Mouse (Mus musculus) 3T3-L1 (cell line): ENCODE measurements around the gene Pafah1b3.
A peak's percentile ranks its signal among the peaks of the same experiment; 100 is the strongest.
"Not testable (repeated sequence)": the region's sequence is repeated elsewhere in the genome, so short reads cannot be mapped to it uniquely, and the experiment has no call there.

Experiments used
- DNase-seq: peaks from one replicate; pipeline ENCODE4 v3.0.0-alpha.2; 2015; ENCODE audit warnings: low read depth, low spot score

Gene Pafah1b3

DNA sequence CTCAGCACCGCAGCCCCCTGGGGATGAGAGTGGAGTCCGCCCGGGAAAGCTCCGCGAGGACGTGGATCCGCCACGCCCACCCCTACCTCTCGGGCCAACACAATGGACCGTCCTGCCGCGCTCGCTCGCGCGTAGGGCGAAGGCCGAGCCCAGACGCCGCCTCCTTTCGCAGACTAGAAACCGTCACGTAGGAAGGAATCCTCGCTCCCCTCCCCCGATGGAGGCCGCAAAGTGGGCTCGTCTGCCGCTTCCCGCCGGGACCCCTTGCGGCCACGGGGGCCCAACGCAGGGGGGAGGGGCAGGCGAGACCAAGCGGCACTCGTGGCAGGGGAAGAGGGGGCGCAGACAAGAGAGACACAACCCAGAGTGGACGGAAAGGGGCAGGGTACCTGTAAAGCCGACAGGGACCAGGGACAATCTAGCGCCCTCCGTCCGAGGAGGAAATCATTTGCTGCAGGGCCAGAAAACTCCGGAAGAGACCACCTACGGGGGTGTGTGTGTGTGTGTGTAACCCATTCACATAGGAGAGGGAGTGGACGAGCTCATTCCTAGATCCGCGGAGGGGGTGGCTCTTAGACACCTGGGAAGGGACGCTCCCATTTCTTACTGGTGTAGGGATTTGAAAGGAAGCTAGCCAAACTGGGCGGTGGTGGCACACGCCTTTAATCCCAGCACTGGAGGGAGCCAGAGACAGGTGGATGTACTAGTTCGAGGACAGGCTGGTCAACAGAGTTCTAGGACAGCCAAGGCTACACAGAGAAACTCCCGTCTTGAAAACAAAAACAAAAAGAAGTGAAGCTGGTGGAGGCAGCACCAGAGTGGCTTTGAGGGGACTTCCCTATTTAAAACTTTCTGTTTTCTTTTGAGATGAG, at the start of gene Pafah1b3:
Gene Pafah1b3, minus strand, starts transcription at position 533 of the 872 bp plus-strand sequence.
- peak; percentile 95 for DNase-seq

GRCm38 (mm10) chr7:25341000-25341784, 43.4 kb upstream of the Pafah1b3 start:
- DNase-seq: no peak

GRCm38 (mm10) chr7:25339329-25339728, 41.5 kb upstream of the Pafah1b3 start:
- DNase-seq: no peak

DNA sequence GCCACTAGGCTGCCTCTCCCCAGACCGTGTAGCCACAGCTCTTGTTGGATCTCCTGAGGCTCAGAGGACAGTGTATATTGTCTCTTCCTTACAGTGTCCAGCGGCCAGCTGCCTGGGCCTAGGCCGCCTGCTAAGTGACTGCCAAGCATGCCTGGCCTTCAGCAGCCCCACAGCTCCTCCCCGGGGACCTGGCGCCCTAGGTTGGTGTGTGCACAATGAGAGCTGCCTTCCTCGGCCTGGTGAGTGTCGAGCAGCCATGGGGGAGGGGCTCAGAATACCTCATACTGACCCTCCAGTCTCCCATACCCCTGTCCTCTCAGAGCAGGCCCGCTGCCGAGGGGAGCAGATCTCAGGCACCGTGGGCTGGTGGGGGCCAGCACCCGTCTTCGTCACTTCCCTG, 36.7 kb upstream of the Pafah1b3 start:
- no peak for DNase-seq

DNA sequence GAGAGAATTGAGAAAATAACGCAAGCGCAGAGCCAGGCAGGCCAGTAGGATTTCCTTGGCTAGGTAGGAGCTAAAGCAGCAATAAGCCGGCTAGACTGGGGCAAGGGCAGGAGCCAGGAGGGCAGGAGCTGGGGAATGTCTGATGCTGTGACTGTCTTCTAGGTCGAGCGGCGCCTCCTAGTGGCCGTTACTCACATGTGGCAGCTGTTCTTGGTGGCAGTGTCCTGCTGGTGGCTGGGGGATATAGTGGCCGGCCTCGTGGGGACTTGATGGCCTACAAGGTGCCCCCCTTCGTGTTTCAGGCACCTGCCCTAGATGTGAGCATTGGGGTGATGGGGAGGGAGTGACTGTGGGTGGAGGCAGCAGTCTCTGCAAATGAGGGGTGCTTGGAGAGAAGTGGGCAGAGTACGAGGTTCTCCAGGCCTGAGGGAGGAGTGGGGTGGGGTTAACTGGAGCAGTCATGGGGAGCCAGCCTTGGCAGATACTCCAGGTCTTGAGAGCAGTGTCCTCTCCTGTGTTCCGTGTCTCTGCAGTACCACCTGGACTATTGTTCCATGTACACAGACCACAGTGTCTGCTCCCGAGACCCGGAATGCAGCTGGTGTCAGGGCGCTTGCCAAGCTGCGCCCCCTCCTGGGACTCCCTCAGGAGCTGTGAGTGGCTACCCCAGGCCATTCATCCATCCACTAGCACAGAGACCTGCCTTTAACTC, 36.0 kb upstream of the Pafah1b3 start:
- DNase-seq: peak; percentile 82

DNA sequence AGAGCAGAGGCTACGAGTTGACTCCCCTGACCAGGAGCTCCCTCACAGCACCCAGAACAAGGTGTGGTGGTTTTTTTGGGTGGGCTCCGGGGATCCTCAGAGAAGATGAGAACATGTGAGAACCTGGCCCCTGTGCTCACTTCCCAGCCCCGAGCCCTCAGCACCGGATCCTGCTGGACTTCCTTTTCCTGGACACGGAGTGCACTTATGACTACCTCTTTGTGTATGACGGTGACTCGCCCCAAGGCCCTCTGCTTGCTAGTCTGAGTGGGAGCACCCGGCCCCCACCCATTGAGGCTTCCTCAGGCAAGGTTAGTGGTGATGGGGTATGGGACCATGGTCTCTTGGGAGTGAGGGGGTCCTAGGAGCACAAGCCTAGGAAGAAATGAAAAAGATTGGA, 28.4 kb upstream of the Pafah1b3 start:
- DNase-seq: peak; percentile 35

- DNase-seq: not testable (repeated sequence)
These were observed 27.6 kb upstream of the Pafah1b3 start for GRCm38 (mm10) chr7:25325431-25325830.

DNA sequence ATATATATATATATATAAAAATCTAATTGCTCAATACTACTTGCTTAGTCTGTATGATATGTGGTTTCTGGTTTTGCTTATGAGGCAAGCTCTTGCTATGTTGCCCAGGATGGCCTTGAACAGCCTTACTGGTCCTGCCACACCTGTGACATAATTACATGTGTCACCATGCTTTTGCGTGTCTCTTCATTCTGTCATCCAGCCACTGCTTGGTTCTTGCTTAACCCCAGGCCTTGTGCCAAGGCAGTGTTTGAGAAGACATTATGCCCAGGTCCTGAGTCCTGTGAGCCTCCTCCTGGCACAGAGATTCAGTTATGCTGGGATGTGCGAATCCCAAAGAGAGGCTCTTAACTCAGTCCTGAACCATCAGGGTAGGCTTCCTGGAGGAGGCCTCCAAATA, 25.4 kb upstream of the Pafah1b3 start:
- DNase-seq: peak; percentile 31

DNA sequence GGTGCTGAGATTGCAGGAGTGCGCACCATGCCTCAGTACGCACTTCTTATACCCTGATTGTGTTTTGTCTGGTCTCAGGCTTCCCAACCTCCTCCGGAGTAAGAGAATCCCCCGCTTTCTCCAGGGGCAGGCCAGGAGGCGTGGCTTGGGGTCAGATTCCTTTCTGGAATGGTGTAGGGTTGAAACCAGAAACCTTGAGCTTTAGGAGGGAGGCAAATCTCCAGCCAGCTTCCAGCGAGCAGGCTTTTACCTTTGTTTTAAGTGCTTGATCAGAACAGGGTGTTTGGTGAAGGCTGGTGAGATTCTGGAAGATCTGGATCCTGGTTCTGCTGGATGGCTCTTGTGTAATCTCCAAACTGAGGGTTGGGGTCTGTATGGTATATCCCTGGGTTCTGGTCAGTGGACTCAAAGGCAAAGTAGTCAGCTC, 24.3 kb upstream of the Pafah1b3 start:
- DNase-seq: peak; percentile 84

DNA sequence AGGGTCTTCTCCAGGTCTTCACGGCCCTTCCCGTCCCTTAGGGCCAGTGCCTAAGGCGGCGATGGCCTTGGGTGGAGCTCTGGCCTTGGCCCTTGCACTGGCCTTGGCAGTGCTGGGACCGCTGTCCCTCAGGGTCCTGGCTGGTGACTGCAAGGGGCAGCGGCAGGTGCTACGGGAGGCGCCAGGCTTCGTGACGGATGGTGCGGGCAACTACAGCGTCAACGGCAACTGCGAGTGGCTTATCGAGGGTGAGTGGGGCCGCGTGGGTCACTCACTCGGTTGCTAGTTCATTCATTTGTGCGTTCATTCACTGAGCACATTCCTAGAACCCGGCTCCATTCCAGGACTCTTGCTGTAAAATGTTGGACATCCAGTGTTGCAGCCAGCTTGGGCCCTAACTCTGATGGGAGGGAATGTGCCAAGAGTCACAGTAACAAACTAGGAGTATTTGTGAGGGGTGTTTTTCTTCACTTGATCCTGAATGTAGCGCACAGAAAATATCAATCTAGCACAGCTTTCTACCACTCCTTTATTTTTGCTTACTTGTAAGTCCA, 19.7 kb upstream of the Pafah1b3 start:
- DNase-seq: peak; percentile 21

DNA sequence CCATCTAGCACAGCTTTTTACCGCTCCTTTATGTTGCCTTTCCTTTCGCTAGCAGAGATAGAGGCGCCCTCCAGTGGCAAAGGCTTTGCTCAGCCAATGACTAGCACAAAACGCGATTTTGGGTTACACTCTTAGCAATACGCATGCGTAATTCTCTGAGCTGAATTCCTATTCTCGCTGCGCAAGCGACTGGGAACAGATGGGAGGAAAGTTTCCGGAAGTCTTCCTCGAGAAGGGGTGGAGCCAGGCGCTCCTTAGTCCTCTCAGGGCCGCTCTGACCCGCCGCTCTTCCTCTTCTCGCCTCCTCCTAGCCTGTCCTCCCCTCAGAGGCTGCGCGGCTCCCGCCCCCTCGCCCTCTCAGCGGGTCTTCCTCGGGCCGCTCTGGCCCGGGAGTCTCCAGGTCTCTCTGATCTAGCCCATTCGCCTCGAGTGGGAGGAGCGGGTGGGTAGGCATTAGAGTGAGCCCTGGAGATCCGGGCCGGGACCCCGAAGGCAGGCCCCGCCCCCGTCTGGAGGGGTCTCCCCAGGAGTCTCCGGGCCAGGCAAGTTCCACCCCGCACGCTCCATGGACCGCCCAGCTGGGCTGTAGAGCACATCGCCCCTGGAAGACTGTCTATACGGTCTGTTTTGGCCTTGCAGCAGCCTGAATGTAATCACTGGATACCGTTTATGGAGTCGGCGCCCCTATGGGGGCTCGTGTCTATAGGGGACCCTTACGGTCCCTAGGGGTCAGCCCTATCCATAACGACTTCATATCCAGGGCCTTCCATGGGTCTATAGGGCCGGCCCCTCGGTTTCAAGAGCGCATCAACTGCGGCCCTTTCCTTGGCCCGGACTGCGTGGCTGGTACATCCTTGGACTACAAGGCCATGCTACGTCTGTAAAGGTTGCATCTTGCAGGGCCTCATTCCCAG, 19.0 kb upstream of the Pafah1b3 start, which contains the start of gene Megf8:
Gene Megf8, plus strand, starts transcription at position 633 of the 914 bp plus-strand sequence.
- peak; percentile 99 for DNase-seq

- no peak for DNase-seq
These were observed 17.7 kb upstream of the Pafah1b3 start for GRCm38 (mm10) chr7:25315306-25316041.

GRCm38 (mm10) chr7:25314606-25315305, 17.0 kb upstream of the Pafah1b3 start:
- DNase-seq: no peak

DNA sequence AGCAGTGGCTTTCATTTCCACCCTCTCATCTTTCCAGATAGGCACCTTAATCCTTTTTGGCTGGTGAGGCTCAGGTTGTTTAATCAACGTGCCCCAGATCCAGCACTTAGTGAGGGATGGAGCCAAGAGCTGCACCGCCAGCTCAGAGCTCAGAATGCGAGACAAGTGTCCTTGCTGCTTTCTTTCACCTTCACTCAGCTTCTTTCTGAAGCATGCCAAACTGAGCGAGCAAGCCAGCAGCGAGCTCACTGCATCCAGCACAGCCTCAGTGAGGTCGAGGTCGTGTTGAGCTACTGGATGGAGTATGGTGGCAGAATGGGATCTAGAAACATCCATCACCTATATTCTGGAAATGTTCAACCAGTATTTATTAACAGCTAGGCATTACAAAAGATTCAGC, 15.5 kb upstream of the Pafah1b3 start:
- DNase-seq: no peak

GRCm38 (mm10) chr7:25311193-25311592, 13.4 kb upstream of the Pafah1b3 start:
- DNase-seq: no peak

GRCm38 (mm10) chr7:25309425-25309824, 11.6 kb upstream of the Pafah1b3 start:
- DNase-seq: no peak

DNA sequence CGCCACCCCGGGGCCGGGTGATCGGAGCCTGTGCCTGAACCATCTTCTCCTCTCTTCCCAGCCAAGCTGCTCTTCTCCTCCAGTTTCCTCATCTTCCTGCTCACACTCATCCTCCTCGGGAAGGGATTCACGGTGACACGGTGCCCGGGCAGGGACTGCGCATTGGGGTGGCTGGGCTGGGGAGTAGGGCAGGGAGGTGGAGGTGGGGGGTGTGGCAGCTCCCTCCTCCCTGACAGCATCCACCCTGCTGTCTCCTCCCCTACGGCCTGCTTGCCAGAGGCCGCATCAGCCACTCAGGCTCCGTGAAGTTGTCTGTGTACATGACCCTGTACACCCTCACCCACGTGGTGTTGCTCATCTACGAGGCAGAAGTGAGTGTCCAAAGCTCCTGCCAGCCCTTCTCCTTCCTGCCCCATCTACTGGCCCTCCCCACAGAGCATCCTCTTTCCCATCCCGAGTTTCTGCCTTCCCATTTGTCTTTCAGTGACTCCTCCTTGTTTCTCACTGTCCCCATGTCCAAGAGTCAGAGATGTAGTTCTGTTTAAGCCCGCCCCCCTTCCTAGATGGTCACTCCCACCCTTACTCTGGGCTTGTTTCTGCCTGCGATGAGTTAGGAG, 11.0 kb upstream of the Pafah1b3 start:
- no peak for DNase-seq

DNA sequence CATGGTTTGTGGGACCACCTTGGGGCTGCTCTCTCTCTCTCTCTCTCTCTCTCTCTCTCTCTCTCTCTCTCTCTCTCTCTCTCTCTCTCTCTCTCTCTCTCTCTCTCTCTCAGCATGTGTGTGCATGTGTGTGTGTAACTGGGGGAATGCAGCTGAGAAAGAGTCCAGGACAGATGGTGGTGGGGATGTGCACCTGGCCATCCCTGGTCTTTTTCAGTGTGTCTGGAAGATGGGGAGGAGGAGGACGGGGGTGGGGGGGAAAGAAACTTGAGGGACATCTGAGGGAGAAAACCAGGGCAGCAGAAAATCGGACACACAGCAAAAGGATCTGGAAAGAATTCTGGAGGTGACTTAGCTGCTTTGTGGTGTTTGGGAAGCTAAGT, 8.8 kb upstream of the Pafah1b3 start:
- no peak for DNase-seq
